Mouse (Mus musculus): ENCODE data around the gene Spats2l.

The Spats2l gene

GRCm38 (mm10) chr1:57774001-57774667 lies at the start of gene Spats2l:
Gene Spats2l (plus strand): TSS chr1:57774162.
- DNase-seq (ENCODE audit: low spot score), result no peak

DNA sequence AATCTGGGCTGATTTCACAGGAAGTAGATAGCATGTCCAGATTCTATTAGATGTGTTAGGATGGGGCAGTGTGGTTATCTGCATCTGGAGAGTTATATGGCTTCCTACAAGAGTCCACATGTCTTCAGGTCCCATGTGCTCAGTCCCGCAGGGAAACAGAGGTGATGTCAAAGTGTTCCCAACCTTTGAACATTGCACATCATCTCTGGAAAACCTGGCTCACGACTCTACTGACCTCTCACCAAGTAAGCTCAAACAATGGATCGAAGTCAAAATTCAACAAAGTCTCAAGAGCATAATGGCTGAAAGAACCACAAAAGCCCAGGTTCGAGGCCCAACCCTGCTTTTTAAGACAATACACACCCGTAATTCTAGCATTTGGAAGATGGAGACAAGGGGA lies 48.7 kb upstream of the Spats2l start:
- no peak for DNase-seq (ENCODE audit: low spot score)

DNA sequence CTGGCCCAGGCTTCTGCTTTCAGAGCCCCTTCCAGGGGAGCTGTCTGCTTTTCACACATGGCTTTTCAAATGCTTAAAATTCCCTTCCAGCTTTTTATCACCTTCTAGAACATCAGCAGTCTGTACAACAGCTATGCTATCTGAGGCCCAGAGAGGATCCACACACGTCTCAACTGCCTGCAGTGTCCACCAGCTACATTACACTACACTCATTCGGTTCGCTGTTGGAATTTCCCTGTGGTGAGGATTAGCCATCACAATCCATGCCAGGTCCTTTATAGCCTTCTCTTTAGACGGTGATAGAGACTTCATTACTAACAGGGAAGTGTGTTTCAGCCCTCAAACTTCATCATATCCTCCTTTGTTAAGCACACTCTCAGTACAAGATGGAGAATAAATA lies 38.1 kb upstream of the Spats2l start:
- no peak for DNase-seq (ENCODE audit: low spot score)

GRCm38 (mm10) chr1:57741740-57742139 lies 32.2 kb upstream of the Spats2l start:
- no peak for DNase-seq (ENCODE audit: low spot score)

- no peak for DNase-seq (ENCODE audit: low spot score)
Observed at GRCm38 (mm10) chr1:57742266-57742665, 31.7 kb upstream of the Spats2l start.

DNA sequence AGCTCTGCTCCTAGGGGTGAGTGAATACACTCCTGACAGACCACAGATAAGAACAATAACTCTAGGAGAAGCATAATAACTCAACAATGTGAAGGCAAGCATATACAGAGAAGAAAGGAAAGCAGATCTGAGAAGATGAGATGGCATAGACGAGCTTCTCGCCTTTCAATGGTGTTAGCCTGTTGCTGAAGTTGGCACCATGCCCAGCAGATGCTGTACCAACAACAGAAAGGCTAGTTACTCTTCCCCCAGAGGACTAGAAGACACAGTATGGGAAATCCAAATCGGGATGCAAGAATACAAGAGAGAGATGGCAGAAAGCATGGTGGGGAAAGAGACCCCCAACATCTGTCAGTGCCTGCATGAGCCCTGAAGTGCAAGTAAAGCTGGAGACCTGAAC lies 22.2 kb upstream of the Spats2l start:
- no peak for DNase-seq (ENCODE audit: low spot score)

- no peak for DNase-seq (ENCODE audit: low spot score)
Observed at GRCm38 (mm10) chr1:57766396-57766795, 7.6 kb upstream of the Spats2l start.

DNA sequence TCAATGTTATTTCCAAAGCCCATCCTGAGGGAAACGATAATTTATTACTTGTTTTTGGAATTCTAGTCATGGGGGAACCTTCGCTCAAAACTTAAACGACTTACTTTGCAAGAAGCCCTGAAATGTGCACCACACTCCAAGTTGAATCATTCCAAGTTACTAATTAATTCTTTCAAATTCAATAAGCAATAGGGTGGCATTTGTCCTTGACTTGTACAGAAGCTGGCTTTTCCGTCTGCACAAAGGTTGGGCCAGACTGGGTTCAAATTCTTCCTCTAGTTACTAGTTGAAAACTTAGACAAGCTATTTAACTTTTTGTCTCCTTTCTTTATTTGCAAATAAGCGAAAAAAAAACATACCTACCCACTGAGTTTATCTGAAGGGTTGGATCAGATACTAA lies 636 bp upstream of the Spats2l start:
- no peak for DNase-seq (ENCODE audit: low spot score)

GRCm38 (mm10) chr1:57774668-57775495 lies 920 bp downstream of the Spats2l start:
- no peak for DNase-seq (ENCODE audit: low spot score)

GRCm38 (mm10) chr1:57775496-57775790 lies 1.5 kb downstream of the Spats2l start:
- no peak for DNase-seq (ENCODE audit: low spot score)

- DNase-seq (ENCODE audit: low spot score), result no peak
Observed at GRCm38 (mm10) chr1:57776671-57777281, 2.8 kb downstream of the Spats2l start.

DNA sequence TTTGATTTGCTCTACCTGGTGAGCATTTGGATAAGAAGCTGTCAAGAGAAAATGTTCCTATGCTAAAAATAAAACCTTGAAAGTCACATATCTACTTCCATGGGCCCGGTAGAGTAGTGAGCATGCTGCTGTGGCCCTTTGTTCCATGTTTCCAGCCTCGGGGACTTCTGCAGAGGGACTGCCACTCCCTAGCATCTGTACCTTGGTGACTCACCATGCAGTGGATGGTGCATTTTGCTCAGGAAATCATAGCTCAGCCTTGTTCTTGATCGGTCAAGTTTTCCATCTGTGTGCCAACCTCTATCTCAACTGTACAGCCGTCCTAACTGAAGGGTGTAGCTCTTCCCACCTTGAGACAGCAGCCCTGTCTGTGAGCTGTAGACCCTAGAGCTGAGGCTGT lies 10.3 kb downstream of the Spats2l start:
- DNase-seq (ENCODE audit: low spot score), result no peak

GRCm38 (mm10) chr1:57789831-57790230 lies 15.9 kb downstream of the Spats2l start:
- DNase-seq (ENCODE audit: low spot score), result no peak

- DNase-seq (ENCODE audit: low spot score), result no peak
Observed at GRCm38 (mm10) chr1:57792212-57792611, 18.2 kb downstream of the Spats2l start.

DNA sequence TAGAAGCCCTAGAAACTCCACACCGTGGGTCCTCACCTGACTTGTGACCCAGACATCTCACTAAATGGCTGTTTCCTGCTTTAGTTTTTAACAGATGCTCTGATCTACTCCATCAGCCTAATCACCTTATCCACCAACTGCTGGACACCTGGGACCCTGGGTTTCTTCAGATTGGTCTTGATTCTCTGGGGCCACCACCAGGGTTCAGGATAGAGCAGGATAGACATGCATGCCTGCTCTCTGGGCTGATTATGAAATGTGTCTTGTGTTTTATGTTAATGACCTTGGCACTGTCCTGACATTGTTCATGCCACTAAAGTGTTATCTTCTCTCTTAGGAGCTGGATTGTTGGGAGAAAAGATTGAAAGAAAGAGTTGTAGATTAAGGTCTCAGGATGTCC lies 21.9 kb downstream of the Spats2l start:
- DNase-seq (ENCODE audit: low spot score), result no peak

DNA sequence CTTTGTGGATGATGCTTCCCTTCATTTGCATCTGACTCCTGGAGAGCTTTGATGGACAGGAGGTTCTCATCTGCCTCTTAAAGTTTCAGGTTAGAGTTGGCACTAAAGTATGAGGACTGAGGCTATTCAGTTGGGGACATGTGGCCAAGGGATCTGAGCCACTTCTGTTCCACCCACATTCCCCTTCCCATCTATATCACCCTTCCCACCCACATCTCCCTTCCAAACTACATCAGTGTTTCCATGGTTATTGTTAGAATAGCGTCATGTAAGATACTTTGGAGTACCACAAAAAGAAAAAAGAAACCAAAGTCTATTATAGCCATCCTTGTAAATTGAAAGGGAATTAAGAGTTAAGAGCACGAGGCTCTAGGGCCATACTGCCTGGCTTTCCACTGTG lies 25.4 kb downstream of the Spats2l start:
- no peak for DNase-seq (ENCODE audit: low spot score)

DNA sequence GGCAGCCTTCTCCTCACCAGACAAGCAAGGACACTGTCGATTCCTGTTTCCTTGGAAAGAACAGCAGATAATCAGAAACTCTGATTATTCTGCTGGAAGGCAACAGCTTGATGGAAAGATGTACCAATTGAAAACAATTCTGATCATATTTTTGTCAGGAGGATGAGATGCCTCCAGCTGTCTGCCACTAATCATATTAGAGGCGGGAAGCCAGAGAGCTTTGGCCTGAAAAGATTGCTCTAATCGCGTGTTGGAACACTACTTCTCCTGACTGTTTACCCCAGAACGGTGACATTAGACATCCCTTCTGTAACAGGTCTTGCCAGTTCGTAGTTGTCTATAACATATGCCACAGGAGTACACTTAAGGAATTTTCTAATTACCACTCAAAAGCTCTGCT lies 26.9 kb downstream of the Spats2l start:
- DNase-seq (ENCODE audit: low spot score), result no peak

DNA sequence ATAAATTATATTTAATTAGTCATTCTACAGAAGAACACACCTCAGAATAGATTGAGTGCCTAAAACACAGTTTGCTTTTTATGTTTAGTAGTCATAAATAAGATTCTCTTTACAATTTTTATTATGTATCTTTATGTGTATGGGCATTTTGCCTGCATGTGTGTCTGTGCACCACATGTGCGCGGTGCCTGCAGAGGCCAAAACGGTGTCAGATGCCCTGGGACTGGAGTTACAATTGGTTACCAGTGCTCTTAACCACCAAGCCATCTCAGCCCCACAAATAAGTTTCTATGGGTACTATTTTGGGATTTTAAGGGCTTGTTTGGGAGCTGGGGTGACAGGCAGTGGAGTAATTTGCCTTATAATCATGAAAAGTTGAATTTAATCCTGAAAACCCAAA lies 32.2 kb downstream of the Spats2l start:
- DNase-seq (ENCODE audit: low spot score), result no peak

DNA sequence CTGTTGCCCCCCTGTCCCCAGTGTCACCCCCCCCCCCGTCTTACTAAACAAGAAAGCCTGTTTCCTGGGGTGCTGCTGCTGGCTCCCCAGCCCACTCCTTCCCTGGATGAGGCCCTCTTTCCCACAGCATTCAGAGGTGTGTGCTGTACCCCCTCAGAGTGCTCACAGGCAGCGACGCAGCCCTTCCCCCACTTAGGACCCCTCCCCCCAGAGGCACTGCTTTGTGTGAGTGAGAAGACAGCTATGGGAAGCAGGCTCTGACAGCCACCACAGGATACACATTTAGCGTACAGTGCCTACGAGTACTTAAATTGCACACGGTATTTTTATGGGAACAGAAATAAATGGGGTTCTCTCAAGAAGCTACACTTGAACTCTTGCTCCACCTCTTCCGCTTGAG lies 33.9 kb downstream of the Spats2l start:
- DNase-seq (ENCODE audit: low spot score), result no peak

DNA sequence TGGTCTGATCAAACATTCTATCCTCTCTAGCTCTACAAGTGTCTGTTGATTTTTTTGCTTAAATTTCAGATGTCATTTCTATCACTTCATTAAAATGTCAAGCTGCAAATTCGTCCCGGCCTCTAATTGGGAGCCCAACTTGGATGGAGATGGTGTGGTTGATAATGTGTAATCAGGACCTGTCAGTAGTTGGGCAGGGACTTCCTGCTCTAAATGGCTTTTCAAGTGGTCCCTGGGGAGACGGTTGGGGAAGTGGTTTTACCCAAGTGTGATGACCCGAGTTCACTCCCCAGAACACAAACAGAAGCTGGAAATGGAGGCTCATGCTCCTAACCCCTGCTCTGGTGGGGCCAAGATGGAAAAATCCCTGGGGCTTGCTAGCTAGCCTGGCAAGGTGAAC lies 36.3 kb downstream of the Spats2l start:
- DNase-seq (ENCODE audit: low spot score), result no peak

DNA sequence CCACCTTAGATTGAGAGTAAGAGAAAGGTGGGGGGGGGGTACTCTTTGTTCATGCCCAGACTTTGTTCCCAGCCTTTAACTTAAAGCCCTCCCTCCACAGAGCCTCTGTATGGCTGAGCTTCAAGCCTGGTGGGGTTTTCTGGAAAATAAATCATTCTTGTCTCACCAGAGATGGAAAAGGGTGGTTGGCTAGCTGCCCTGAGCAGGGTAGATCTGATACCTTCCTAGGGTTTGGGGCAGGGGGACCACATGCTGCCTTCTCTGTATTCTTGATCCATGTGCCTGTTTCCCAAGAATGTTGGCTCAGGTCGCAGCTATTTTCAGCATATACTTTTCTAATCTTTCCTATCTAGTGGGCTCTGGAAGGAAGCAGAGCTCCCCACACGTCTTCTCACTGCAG lies 43.1 kb downstream of the Spats2l start:
- DNase-seq (ENCODE audit: low spot score), result no peak

DNA sequence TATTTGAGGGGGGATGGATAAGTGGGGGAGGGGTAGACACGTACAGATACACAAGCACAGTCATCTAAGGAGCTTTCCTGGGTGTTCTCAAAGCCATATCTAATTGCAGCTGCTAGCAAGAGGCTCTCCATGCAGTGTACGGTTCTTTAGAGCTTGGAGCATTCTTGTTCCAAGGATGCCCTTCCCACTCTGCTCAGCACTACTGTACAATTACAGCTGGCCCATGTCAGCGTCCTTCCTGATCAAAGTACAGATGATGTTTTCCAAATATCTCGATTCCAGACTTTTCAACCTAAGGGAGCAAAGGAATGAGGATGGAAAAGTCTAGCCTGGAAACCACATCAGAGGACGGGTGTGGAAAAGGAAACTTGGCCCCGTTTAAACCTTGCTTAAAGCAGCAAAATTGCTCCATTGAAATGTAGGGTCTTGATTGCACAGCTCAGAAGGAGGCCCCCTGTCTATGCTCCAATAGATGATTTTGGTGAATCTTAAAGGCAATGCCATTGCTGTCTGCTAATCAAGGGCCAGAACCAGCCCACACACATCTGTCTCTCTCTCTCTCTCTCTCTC lies 46.6 kb downstream of the Spats2l start:
- no peak for DNase-seq (ENCODE audit: low spot score)

Measured in layer of hippocampus, adult 9-10 months (tissue).